Mouse (Mus musculus) heart, embryonic 10.5 days (tissue): ENCODE measurements around the gene Pbx2. TPM values are rescaled to one million over a fixed set of nuclear protein-coding genes. Genes with fewer than 3 reads are reported as not detected.
A peak's percentile ranks its signal among the peaks of the same experiment; 100 is the strongest.

Experiments
- DNase-seq: peaks from one replicate; pipeline ENCODE4 v3.0.0-alpha.2; 2017; ENCODE audit warnings: low spot score
- H3K27ac ChIP-seq: fragments of 300-500 bp; sonication (generic); 2 replicates; pipeline ENCODE4 v1.5.1; 2016; ENCODE audit warnings: mild to moderate bottlenecking
- H3K27me3 ChIP-seq: fragments of 300-500 bp; sonication (generic); 2 replicates; pipeline ENCODE4 v1.6.1; 2016; ENCODE audit warnings: mild to moderate bottlenecking; ENCODE audit not compliant: poor library complexity, insufficient read depth, severe bottlenecking
- H3K36me3 ChIP-seq: fragments of 300-500 bp; sonication (generic); 2 replicates; pipeline ENCODE4 v1.6.1; 2016; ENCODE audit warnings: mild to moderate bottlenecking, moderate library complexity
- H3K4me1 ChIP-seq: fragments of 300-500 bp; sonication (generic); 2 replicates; pipeline ENCODE4 v1.6.1; 2016; ENCODE audit warnings: mild to moderate bottlenecking
- H3K4me3 ChIP-seq: fragments of 300-500 bp; sonication (generic); 2 replicates; pipeline ENCODE4 v1.5.1; 2016; ENCODE audit warnings: mild to moderate bottlenecking, moderate library complexity
- H3K9me3 ChIP-seq: fragments of 300-500 bp; sonication (generic); 2 replicates; pipeline ENCODE4 v1.6.1; 2016; ENCODE audit warnings: mild to moderate bottlenecking, moderate library complexity
- WGBS: fragments of 180-500 bp; shearing (Covaris S2); methylation state at CpG from one replicate; pipeline ENCODE4 v1.1.7; 2016; 5-methylcytosine and 5-hydroxymethylcytosine counted together
- polyA plus RNA-seq: library from polyadenylated mRNA; unstranded; fragments of >200 nt; fragmentation: Nextera tagmentation; extraction: Ambion mirVana; gene quantifications from 2 replicates; pipeline ENCODE4 v1.2.1, GENCODE M21; 2016

Pbx2 gene
- polyA plus RNA-seq, 1 experiment from 2014 or later: 16.6 TPM

DNA sequence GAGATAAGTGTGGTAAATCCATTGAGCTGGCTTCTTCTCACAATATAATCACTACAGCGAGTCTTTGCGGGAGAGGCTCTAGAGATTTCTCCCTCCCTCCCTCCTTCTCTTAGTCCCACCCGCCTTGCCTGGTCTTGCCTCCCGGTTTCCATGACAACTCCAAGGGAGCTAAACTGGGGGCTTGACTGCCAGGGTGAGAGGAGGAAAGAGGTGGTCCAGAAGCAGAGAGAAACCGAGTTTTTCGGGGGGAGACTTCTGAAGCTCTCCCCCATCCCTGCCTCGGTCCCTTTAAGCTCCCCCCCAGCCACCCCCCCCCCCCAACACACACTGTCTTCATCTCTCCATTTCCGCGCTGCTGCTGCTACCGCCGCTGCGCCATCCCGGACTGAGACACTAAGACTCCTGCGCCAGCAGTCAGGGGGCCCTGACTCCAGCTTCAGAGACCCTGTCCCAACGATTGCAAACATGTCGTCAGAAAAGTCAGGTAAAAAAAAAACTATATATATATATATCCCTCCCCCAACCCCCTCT is 38.2 kb downstream of the Pbx2 start, which contains the start of gene Prrt1:
Prrt1 (plus strand) TSS at position 313 of the 531 bp plus-strand sequence.
- Histone ChIP-seq H3K4me1 (peaks cover 55% of the 10 kb centered on the region), H3K36me3 (peaks cover 6% of the 10 kb centered on the region; the same call in 1 of the 2 replicates), H3K27me3 (peaks cover 62% of the 10 kb centered on the region), H3K9me3 (no peaks in the 10 kb centered on the region), H3K4me3 (peak within 1 kb of the TSS; percentile 70), H3K27ac (peak within 1 kb of the TSS; percentile 93)
- WGBS: 2% methylated on average over 16 of the region's 16 CpGs
- DNase-seq: no peak

DNA sequence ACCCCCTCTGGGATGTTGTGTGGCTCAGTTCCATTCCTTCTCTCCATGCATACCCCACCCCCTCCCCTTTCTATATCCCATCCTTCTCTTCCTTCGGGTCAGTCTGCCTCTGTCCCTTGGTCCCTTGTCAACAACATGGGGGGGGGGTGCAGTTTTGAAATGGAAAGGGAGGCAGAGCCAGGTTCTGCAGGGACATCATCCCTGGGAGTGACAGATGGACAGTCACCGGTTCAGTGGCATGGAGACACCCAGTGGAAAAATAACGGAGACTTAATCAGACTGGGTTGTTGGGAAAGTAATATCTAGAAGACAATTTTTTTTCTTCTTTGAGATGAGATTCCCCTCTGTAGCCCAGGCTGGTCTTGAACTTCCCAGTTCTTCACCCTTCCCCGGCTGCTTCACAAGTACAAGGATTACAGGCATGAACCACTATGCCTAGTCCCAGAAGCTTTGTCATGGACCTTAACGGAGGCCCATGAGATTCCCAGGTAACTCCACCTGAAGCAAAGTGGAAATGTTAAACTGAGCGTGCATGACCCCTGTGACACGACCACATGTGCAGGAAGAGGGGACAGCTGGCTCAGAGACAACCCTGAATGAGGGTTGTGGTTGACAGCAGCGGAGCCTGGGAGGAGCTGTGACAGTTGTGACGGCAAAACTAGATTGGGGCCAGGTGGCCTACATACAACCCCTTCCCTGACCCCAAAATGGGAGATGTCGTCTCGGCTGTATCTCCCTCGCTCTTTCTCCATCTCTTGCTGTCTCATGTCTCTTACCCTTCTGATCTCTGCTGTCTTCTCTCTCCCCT is 38.9 kb downstream of the Pbx2 start:
- H3K36me3 ChIP-seq: peaks cover 6% of the 10 kb centered on the region; the same call in 1 of the 2 replicates
- H3K27ac ChIP-seq: 0 out of 2 replicates have a peak overlapping the region, but pooled peaks have one; percentile 1
- WGBS: 15% methylated on average over 12 of the region's 12 CpGs
- H3K9me3 ChIP-seq: no peaks in the 10 kb centered on the region
- H3K4me1 ChIP-seq: peaks cover 55% of the 10 kb centered on the region
- no peak for DNase-seq
- H3K4me3 ChIP-seq: peak overlapping the region; percentile 57
- peaks cover 62% of the 10 kb centered on the region for H3K27me3 ChIP-seq

DNA sequence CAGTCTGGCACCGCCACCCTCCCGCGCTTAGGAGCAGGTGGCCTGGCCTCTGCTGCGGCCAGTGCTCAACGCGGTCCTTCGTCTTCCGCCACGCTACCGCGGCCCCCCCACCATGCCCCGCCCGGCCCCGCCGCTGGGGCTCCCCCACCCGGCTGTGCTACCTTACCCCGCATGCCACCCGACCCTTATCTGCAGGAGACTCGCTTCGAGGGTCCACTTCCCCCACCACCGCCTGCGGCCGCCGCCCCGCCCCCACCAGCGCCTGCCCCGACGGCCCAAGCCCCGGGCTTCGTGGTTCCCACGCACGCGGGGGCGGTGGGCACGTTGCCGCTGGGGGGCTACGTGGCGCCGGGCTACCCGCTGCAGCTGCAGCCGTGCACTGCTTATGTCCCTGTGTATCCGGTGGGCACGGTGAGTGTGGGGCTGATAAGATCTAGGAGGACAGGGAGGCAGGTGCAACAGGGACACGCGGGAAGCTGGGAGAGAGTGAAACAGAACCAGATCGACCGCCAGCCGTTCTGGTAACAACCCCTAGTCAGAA is 39.8 kb downstream of the Pbx2 start:
- Histone ChIP-seq H3K27ac (0 out of 2 replicates have a peak overlapping the region, but pooled peaks have one; percentile 1), H3K9me3 (no peaks in the 10 kb centered on the region), H3K4me3 (peak overlapping the region; percentile 57), H3K36me3 (no peaks in the 10 kb centered on the region), H3K4me1 (peaks cover 54% of the 10 kb centered on the region), H3K27me3 (peaks cover 68% of the 10 kb centered on the region)
- no peak for DNase-seq
- WGBS: 2% methylated on average over 48 of the region's 48 CpGs

DNA sequence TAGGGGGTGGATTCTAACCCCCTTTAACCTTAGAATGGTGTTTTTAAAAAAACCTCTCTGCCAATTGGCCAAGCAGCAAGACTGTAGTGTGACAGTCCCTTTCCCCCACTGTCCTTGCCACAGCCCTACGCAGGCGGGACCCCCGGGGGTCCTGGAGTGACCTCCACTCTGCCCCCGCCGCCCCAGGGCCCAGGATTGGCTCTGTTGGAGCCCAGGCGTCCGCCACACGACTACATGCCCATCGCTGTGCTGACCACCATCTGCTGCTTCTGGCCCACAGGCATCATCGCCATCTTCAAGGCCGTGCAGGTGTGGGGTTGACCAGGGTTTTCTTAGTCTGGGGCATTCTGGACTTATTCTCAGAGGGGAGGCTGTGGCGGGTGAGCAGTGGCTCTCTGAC is 40.6 kb downstream of the Pbx2 start:
- Histone ChIP-seq H3K4me3 (peak overlapping the region; percentile 57), H3K9me3 (no peaks in the 10 kb centered on the region), H3K4me1 (peaks cover 45% of the 10 kb centered on the region), H3K27ac (0 out of 2 replicates have a peak overlapping the region, but pooled peaks have one; percentile 42), H3K36me3 (no peaks in the 10 kb centered on the region), H3K27me3 (peaks cover 73% of the 10 kb centered on the region)
- 6% methylated on average over 12 of the region's 12 CpGs for WGBS
- DNase-seq: no peak

DNA sequence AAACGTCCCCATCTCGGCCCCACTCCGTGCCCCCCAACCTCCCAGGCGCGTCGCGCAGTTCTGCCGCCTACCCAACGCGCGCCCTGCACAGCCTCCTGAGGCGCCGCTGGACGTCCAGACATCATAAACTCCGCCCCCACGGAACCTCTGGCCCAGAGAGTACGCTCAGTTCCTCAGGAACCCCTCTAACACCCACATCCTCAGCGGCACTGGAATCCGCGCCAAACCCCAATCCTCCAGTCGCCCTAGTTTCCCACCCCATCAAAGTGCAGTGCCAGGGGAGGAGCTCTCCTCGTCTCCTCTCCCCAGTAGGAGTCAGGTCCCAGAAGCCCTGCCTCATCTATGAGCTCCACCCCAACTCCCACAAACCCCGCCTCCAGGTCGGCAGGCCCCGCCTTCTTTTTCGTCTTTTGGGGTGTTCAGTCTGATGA is 41.2 kb downstream of the Pbx2 start:
- H3K27ac ChIP-seq: peak overlapping the region; percentile 42; the same call in 1 of the 2 replicates

DNA sequence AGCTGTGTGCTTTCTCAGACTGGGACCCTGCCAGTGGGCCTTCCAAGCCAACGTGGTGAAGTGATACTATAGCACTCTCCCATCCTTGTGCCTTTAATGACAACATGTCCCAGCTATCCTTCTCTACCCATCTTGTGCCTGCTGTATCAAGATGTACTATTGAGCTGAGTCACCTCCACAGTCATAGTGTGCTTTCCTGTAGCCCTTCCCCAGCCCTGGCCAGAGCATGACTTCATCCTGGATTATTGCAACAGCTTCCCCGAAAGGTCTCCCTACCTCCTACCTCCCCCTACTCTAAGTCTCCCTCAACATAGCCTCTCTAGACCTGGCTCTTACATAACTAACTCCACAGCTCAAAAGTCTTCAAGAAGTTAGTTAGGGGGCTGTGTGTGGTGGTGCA is 44.6 kb downstream of the Pbx2 start:
- Histone ChIP-seq H3K27me3 (peaks cover 46% of the 10 kb centered on the region), H3K27ac (no peak overlapping the region), H3K36me3 (no peaks in the 10 kb centered on the region), H3K9me3 (no peaks in the 10 kb centered on the region), H3K4me3 (no peak overlapping the region), H3K4me1 (peaks cover 18% of the 10 kb centered on the region)
- 79% methylated on average over 2 of the region's 2 CpGs for WGBS
- DNase-seq: no peak

More for the DNA sequence above, 41.2 kb downstream of the Pbx2 start:
- Histone ChIP-seq H3K9me3 (no peaks in the 10 kb centered on the region), H3K36me3 (no peaks in the 10 kb centered on the region), H3K4me1 (peaks cover 44% of the 10 kb centered on the region), H3K4me3 (peak overlapping the region; percentile 57), H3K27me3 (peaks cover 73% of the 10 kb centered on the region)
- 2% methylated on average over 26 of the region's 26 CpGs for WGBS
- no peak for DNase-seq

DNA sequence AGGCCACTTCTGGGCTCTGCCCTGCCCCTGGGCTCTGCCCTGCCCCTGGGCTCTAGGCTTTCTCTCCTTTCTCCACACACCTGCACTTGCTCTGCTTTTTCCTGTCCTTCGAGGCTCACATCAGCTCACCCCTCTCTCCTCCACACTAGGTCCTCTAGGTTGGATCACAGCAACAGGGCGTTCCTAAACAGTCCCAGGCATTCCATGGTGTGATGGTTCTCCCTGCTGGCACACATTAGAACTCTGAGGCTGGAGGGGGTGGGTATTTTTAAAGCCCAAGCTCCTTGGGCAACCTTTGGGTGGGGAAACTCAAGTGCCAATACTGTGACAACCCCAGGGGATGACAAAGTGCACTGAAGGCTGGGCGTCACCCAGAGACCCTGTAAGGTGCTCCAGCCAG is 46.4 kb downstream of the Pbx2 start:
- 67% methylated on average over 3 of the region's 3 CpGs for WGBS
- Histone ChIP-seq H3K36me3 (no peaks in the 10 kb centered on the region), H3K27ac (no peak overlapping the region), H3K27me3 (peaks cover 28% of the 10 kb centered on the region), H3K4me1 (peaks cover 9% of the 10 kb centered on the region), H3K4me3 (no peak overlapping the region), H3K9me3 (no peaks in the 10 kb centered on the region)
- DNase-seq: no peak

DNA sequence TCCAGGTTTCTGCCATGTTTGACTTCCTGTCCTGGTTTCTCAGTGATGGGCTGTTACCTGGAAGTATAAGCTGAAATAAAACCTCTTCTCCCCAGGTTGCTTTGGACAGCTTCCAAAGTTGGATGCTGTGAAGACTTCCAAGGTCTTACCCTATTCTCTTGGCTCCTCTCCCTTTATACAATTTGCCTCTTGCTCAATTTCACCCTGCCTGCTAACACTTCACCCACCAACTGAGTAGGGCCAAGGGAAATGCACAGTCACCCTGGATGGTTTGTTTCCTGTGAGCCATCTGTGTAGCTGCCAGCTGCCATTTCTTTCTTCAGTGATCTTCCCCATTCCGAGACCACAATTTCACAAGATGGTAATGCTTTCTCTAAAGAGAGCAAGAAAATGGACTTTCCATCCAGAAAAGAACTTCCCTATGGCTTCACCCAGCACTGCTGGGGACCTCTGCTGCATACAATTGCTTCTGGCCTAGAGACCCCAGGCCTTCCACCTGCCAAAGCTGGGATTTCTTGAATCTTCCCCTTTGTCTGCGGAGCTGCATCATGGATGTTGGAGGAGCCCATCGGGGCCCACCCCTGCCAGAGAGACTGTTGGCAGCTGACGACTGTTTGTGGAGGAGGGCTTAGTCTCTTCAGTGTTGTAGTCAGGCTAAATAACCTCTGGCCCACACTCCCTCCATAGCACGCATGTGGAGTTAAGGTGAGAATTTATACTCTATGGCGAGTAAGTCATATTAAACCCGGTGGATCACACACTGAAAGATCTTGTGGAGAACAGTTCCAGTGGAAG is 48.6 kb downstream of the Pbx2 start:
- no peak for DNase-seq
- WGBS: 80% methylated on average over 7 of the region's 7 CpGs
- Histone ChIP-seq H3K27ac (0 out of 2 replicates have a peak overlapping the region, but pooled peaks have one; percentile 18), H3K27me3 (peaks cover 11% of the 10 kb centered on the region; the same call in 1 of the 2 replicates), H3K4me3 (no peak overlapping the region), H3K36me3 (no peaks in the 10 kb centered on the region), H3K9me3 (no peaks in the 10 kb centered on the region), H3K4me1 (peaks cover 8% of the 10 kb centered on the region; the same call in 1 of the 2 replicates)

DNA sequence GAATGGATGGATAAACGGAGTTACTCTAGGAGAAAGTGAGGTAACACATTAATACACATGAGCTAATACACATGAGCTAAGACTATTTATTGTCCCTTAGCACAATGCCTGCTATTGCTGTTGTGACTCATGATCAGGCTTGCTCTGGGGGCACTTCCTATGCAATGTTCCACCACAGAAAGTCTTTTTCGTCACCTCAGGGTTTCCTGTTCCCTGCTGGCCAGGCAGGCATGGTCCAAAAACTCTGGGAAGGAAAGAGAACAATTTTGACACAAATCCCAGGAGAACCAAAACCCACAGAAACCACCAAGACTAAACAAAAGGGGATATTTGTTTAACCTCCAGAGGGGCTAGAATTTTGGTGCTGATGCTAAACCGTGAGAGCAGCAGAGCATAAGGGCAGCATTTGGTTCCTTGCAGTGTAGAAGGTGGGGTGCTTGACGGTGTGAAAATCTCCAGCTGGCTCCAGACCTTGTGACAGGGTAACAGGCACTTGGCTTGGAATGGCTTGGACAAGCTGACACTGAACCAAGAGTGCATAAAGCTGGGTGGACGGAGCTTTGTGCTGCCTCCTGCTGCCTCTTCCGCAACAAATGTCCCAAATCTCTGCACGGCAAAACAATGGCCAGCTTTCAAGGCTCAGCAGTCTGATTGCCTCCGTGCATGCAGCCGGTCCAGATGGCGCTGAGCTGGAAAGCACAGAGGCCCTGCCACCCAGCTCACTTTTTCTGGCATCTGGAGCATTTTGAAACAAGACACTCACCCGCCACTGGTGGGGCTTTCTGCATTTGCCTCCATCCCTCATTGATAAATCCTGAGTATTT is 49.9 kb downstream of the Pbx2 start:
- peak; percentile 70 for DNase-seq
- Histone ChIP-seq H3K36me3 (peaks cover 4% of the 10 kb centered on the region; the same call in 1 of the 2 replicates), H3K4me3 (no peak overlapping the region)

DNA sequence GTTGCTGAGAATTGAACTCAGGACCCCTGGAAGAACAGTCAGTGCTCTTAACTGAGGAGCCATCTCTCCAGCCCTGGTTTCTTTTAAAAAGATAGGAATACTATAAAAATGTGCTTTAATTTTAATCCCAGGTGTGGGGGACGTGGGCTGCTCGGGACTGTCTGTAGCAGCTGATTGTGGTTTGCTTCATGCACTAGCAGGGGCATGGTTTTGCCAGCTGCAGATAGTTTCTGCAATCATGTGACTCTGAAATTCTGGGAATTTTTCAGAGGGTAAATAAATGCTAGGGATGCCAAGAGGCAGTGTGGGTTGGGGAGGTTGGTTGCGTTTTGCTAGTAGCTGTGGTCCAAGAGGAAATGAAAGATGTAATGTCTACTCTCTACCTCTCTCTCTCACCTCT is 50.9 kb downstream of the Pbx2 start:
- H3K4me3 ChIP-seq: no peak overlapping the region

More for the DNA sequence above, 49.9 kb downstream of the Pbx2 start:
- Histone ChIP-seq H3K4me1 (peaks cover 19% of the 10 kb centered on the region), H3K27ac (peak overlapping the region; percentile 17), H3K27me3 (peaks cover 3% of the 10 kb centered on the region; the same call in 1 of the 2 replicates), H3K9me3 (no peaks in the 10 kb centered on the region)
- 15% methylated on average over 11 of the region's 11 CpGs for whole genome bisulfite sequencing

DNA sequence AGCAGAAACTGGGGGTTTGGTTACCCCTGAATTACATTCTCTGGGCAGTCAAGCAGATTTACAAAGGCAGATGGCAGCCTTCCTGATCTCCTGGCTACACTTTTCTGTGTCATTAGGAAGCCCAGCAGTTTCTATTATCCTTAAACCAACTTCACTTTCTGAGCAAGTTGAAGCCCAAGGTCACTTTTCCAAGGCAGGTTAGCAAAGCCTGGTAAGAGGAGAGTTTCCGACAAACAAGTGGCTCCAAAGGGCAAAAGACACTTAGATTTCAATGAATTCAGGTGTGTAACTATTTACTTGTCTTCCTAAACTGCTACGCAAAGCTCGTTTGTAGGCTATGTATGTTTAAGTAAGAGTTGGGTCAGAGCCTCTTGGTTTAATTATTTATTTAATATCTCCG is 52.3 kb downstream of the Pbx2 start:
- no peak overlapping the region for H3K27ac ChIP-seq
- H3K36me3 ChIP-seq: peaks cover 6% of the 10 kb centered on the region; the same call in 1 of the 2 replicates
- no peaks in the 10 kb centered on the region for H3K27me3 ChIP-seq
- peaks cover 34% of the 10 kb centered on the region for H3K4me1 ChIP-seq
- DNase-seq: no peak
- 81% methylated on average over 4 of the region's 4 CpGs for WGBS
- no peak overlapping the region for H3K4me3 ChIP-seq
- H3K9me3 ChIP-seq: no peaks in the 10 kb centered on the region

More for the DNA sequence above, 50.9 kb downstream of the Pbx2 start:
- Histone ChIP-seq H3K27me3 (no peaks in the 10 kb centered on the region), H3K36me3 (peaks cover 6% of the 10 kb centered on the region; the same call in 1 of the 2 replicates), H3K27ac (no peak overlapping the region), H3K4me1 (peaks cover 24% of the 10 kb centered on the region), H3K9me3 (no peaks in the 10 kb centered on the region)
- no peak for DNase-seq
- WGBS: 84% methylated on average over 3 of the region's 3 CpGs

DNA sequence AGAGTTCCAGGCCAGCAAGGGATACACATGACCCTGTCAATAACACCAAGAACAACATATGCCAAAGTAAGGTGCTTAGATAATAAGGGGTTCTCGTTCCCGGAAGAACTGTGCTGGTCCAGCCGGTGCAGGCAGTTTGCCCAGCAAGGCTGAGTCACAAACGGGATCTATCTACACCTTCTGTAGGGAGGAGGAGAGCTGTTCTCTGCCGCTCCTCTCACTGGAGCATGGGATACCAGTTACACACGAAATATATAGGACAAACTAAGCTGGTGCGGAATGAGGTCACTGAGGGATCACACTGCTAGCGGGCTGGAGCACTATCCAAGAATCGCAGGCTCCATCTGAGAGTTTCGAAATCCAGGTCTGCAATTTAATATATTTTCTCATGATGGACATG is 52.9 kb downstream of the Pbx2 start:
- H3K27ac ChIP-seq: no peak overlapping the region
- peaks cover 36% of the 10 kb centered on the region for H3K4me1 ChIP-seq
- DNase-seq: no peak
- H3K4me3 ChIP-seq: no peak overlapping the region
- 72% methylated on average over 10 of the region's 10 CpGs for WGBS
- H3K36me3 ChIP-seq: peaks cover 10% of the 10 kb centered on the region
- no peaks in the 10 kb centered on the region for H3K27me3 ChIP-seq
- H3K9me3 ChIP-seq: no peaks in the 10 kb centered on the region
